Mouse (Mus musculus) olfactory bulb, adult 2 months (tissue): ENCODE data around the gene Tfe3. TPM values are rescaled to one million over a fixed set of nuclear protein-coding genes. Genes with fewer than 3 reads are reported as not detected.
A peak's percentile ranks its signal among the peaks of the same experiment; 100 is the strongest.

Experiments
- H3K27ac ChIP-seq: fragments of 200-500 bp; 2 replicates; pipeline ENCODE4 v1.5.1; 2012; ENCODE audit warnings: low read depth, low read length; ENCODE audit not compliant: insufficient read depth
- H3K4me1 ChIP-seq: fragments of 200-500 bp; 2 replicates; pipeline ENCODE4 v1.6.1; 2012; ENCODE audit warnings: low read length; ENCODE audit not compliant: control insufficient read depth, insufficient read depth
- H3K4me3 ChIP-seq: fragments of 200-500 bp; 2 replicates; pipeline ENCODE4 v1.5.1; 2012; ENCODE audit warnings: mild to moderate bottlenecking, low read depth, low read length, moderate library complexity; ENCODE audit not compliant: insufficient read depth
- CTCF ChIP-seq: fragments of 200-500 bp; IDR thresholded peaks from 2 replicates; pipeline ENCODE4 v1.5.1; 2012; ENCODE audit warnings: low read depth, mild to moderate bottlenecking, low read length, moderate library complexity; ENCODE audit not compliant: insufficient read depth
- POLR2A ChIP-seq: fragments of 200-500 bp; IDR thresholded peaks from 2 replicates; pipeline ENCODE4 v1.6.1; 2012; ENCODE audit warnings: mild to moderate bottlenecking, low read depth, low read length, moderate library complexity; ENCODE audit not compliant: insufficient read depth
- WGBS: fragments of 180-500 bp; shearing (Covaris S2); methylation state at CpG from one replicate; pipeline ENCODE4 v1.1.7; 2018; 5-methylcytosine and 5-hydroxymethylcytosine counted together
- polyA plus RNA-seq: library from polyadenylated mRNA; stranded (reverse); fragments of >200 nt; gene quantifications from 2 replicates; pipeline ENCODE4 v1.2.4, GENCODE M21; 2012; ENCODE audit warnings: low replicate concordance; ENCODE audit not compliant: missing spikeins, insufficient read depth, insufficient read length

The Tfe3 gene
- polyA plus RNA-seq, 1 experiment: not detected

DNA sequence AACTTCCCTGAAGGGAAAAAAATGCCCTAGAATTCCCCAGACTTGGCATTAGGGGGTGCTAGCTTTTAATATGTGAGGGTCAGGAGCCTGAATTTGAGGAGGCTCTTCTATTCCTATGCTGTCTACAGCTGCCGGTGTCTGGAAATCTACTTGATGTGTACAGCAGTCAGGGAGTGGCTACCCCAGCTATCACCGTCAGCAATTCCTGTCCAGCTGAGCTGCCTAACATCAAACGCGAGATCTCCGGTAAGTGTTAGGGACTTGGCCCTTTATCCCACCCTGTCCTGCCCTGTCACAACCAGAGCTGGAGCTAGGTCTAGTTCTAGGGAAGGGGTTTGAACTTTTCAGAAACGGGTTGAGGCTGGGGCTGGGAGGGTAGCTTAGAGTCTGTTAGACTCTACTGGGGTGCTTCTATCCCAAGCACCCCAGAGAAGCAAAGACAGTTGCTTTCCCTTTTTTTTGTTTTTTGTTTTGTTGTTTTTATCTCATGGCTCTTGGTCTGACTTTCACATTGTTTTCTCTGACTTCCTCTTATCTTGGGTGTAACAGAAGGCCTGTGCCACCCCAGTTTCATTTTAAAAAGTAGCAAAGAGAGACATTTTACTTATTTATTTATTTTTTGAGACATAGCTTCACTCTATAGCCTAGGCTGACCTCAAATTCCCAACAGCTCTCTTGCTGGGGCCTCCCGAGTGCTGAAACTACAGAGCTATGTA is 7.1 kb downstream of the Tfe3 start:
- H3K4me3 ChIP-seq: no peak overlapping the region
- 81% methylated on average over 7 of the region's 7 CpGs for WGBS
- TF ChIP-seq CTCF: no peak
- TF ChIP-seq POLR2A: no peak
- peaks cover 11% of the 10 kb centered on the region for H3K4me1 ChIP-seq
- H3K27ac ChIP-seq: no peak overlapping the region

DNA sequence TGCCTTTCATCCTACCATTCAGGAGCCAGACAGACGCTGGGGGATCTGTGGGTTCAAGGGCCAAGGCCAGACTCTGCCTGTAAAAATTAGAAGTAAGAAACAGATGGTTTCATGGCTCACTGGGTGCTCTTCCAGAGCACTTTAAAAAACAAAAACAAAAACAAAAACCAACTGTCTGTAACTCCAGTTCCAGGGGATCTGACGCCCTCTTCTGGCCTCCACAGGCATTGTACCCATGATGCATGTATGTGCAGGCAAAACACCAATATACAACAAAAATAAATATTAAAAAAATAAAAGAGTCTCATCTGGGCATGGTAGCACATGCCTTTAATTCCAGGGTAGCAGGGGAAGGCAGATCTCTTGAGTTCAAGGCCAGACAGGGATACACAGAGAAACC is 10.4 kb downstream of the Tfe3 start:
- WGBS: 47% methylated on average over 2 of the region's 2 CpGs
- no peak overlapping the region for H3K4me3 ChIP-seq
- H3K4me1 ChIP-seq: no peaks in the 10 kb centered on the region
- no peak for TF ChIP-seq POLR2A
- TF ChIP-seq CTCF: no peak
- H3K27ac ChIP-seq: no peak overlapping the region

DNA sequence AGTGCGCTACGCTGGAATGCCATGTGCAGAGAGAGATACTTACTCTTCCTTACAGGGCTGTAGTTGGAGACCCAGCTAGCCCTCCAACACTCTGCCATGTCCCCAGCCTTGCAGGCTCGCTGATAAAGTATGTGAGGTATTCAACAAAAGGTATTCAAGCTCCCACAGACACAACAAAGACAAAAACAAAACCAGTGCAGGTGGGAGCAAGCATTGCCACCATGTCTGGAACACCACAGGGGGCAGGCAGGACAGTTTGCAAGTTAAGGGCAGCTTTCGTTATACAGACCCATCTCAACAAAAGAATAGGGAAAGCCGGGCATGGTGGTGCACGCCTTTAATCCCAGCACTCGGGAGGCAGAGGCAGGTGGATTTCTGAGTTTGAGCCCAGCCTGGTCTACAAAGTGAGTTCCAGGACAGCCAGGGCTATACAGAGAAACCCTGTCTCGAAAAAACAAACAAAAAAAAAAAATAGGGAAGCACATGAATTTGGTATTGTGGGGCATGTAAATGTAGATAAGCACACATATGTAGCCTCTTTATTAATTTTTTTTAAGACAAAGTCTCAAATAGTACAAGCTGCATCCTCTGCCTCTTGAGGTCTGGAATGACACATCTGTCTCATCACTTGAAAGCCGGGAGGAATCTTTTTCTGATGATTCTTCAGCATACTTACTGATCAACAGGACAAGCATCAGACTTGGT is 13.3 kb downstream of the Tfe3 start:
- 75% methylated on average over 9 of the region's 9 CpGs for WGBS
- no peaks in the 10 kb centered on the region for H3K4me1 ChIP-seq
- no peak overlapping the region for H3K4me3 ChIP-seq
- H3K27ac ChIP-seq: no peak overlapping the region
- no peak for TF ChIP-seq POLR2A
- TF ChIP-seq CTCF: no peak

DNA sequence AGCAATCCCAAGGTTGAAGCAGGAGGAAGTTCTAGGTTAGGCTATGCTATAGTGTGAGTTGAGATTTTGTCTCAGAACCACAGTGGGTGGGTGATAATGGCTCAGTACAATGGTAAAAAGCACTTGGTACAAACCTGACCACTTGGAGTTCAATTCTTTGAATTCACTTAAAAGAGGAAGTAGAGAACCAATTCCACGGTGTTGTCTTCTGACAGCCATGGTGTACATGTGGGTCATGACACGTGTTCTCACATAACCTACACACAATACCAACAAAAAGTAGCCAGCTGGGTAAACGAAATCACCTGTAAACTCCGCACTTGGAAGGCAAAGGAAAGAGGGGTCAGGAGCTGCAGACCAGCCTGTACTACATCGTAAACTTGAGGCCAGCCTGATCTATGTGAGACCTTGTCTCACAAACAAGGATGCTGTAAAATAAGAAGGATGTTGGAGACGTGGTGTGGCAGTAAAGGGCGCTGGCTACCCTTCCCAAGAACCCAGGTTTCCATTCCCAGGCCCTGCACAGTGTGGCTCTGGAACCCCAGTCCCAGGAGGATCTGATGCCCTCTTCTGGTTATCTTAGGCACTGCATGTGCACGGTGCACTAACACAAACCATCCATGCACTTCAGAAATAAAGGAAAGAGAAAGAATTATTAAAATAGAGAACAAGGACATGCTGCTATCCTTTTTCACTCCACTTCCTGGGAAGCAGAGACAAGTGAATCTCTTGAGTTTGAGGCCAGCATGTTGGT is 14.1 kb downstream of the Tfe3 start:
- no peak overlapping the region for H3K27ac ChIP-seq
- WGBS: 42% methylated on average over 8 of the region's 8 CpGs
- no peaks in the 10 kb centered on the region for H3K4me1 ChIP-seq
- no peak for TF ChIP-seq POLR2A
- no peak for TF ChIP-seq CTCF
- H3K4me3 ChIP-seq: no peak overlapping the region

DNA sequence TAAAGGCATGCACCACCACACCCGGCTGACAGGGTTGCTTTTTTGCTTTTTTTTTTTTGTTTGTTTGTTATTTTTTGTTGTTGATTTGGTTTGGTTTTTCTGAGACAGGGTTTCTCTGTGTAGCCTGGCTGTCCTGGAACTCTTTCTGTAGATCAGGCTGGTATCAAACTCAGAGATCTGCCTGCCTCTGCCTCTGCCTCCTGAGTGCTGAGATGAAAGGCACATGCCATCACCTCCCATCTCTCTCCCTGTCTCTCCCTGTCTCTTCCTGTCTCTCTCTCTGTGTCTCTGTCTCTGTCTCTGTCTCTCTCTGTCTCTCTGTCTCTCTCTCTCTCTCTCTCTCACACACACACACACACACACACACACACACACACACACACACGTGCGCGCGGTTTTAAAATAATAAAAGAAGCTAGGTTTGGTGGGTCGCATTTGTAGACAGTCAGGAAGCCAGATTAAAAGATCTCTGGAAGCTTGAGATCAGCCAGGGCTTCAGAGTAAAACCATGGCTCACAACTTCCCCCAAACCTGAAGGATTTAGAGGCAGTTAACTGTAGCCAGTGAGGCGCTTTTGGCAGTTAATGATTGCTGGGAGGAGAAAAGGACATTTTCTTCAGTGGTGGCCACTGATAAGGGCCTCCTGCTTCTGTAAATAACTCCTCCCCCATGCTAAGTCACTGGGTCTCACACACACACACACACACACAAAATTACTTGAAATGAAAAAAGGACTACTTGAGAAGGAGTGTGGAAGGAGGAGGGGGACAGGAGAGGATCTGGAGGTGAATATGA is 16.3 kb downstream of the Tfe3 start:
- no peaks in the 10 kb centered on the region for H3K4me1 ChIP-seq
- 79% methylated on average over 7 of the region's 7 CpGs for WGBS
- H3K27ac ChIP-seq: no peak overlapping the region
- TF ChIP-seq POLR2A: no peak
- no peak for TF ChIP-seq CTCF
- no peak overlapping the region for H3K4me3 ChIP-seq

DNA sequence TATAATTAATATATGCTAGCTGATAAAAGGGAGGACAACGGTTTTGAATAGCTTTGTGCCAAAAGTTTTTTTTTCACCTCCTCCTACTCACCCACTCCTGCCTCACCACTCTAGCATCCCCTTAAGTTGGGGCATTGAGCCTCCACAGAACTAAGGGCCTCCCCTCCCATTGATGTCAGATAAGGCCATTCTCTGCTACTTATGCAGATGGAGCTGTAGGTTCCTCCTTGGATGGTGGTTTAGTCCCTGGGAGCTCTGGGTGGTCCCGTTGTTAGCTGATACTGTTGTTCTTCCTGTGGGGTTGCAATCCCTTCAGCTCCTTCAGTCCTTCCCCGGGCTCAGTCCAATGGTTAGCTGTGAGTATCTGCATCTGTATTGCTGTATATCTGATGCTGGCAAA is 16.9 kb downstream of the Tfe3 start:
- WGBS: 15% methylated on average over 3 of the region's 3 CpGs
- TF ChIP-seq CTCF (no peak), POLR2A (no peak)
- H3K4me1 ChIP-seq: no peaks in the 10 kb centered on the region
- no peak overlapping the region for H3K27ac ChIP-seq
- no peak overlapping the region for H3K4me3 ChIP-seq

DNA sequence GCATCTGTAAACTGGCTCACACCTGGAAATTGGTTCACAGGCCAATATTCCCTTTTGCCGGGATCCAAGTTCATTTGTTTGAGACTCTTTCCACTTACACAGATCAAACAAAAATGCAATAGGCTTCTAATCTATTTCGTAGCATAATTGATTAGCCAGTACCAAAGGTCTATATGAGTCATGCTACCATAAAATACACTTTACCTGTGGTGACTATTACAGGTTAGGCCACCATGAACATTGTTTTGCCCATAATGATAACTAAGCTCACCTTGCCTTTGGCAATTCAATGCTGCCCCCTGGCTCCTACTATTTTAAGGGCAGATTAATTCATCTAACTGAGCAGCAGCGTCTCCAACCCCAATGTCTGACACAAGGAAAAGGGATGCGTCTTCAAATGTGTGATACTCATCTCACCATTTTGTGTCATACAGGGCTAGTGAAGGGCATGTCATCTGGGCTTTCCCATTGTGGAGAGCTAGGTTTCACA is 20.3 kb downstream of the Tfe3 start:
- 75% methylated on average over 4 of the region's 4 CpGs for WGBS
- TF ChIP-seq CTCF: no peak
- no peak for TF ChIP-seq POLR2A
- no peaks in the 10 kb centered on the region for H3K4me1 ChIP-seq
- no peak overlapping the region for H3K27ac ChIP-seq
- no peak overlapping the region for H3K4me3 ChIP-seq

DNA sequence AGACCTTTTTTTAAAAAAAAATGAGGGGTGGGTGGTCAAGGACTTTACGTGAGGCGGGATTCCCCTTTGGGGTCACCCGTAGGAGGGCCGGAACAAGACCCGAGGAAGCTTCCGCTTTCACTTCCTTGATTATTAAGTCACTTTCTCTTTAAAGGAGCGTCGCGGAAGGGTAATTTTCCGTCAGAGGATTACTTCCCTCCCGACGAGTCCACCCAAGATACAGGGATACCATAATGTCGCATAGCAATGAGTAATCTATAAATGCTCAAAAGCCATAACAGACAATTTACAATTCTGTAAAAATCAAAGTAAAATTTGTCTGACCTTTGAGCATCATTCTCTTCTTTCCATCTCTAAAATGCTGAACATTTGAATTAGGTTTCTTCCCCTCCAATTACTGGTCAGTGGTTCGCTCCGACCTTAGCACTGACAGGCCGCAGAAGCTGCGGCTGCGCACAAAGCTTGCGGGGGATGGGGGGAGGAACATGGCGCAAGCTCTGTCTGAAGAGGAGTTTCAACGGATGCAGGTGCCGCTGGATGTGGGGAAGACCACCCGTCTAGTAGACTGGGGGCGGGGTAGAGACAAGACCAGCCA is 27.3 kb downstream of the Tfe3 start, which contains the start of gene Gripap1:
Gene Gripap1, plus strand, starts transcription at position 224 of the 595 bp plus-strand sequence.
- no peak for TF ChIP-seq CTCF
- peak; percentile 22; the same call in 1 of the 2 replicates for TF ChIP-seq POLR2A
- WGBS: 18% methylated on average over 24 of the region's 24 CpGs
- H3K27ac ChIP-seq: peak within 1 kb of the TSS; percentile 83

More for the DNA sequence above, 27.3 kb downstream of the Tfe3 start, which contains the start of gene Gripap1:
- peak within 1 kb of the TSS; percentile 76 for H3K4me3 ChIP-seq
- 0 out of 2 replicates have a peak, but pooled peaks cover 3% of the 10 kb centered on the region for H3K4me1 ChIP-seq
